Mouse (Mus musculus) kidney, adult 18-20 months (tissue): ENCODE results near the gene AC109138.7.
"Not testable (repeated sequence)": the region's sequence is repeated elsewhere in the genome, so short reads cannot be mapped to it uniquely, and the experiment has no call there.

ENCODE experiments used
- DNase-seq: peaks from one replicate; pipeline ENCODE4 v3.0.0; 2021

The AC109138.7 gene

DNA sequence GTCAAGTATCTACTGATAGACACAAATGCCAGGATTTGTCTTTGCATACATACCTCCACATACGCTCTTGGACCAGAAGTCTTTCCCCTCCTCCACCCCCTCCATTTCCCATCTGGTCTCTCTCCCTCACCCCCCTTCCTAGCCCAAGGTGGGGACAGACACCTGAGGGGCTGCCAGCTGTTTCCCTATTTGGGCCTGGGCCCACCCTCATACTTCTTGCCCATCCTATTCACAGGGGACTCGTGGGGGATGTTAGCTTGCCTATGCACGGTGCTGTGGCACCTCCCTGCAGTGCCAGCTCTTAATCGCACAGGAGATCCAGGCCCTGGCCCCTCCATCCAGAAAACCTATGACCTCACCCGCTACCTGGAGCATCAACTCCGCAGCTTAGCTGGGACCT lies 5.8 kb downstream of the AC109138.7 start:
- no peak for DNase-seq

DNA sequence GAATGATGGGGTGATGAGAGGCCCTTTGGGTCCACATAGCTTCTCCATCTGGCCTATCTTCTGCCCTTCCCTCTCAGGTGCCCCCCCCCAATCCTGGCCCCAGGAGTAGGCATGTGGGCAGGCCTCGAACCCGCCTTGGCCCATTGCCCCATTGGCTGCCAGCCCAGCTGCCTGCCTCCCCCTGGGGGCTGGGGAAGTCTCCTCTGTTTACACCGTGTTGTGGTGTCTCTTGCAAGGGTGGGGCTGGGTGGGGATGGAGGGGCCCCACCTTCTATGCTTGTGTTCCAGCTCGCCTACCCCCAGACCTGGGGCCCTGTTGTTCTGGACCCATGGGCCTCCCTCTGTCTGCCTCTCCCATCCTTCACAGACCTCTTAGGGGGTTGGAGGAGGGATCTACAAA lies 6.3 kb downstream of the AC109138.7 start:
- DNase-seq: peak; percentile 24

DNA sequence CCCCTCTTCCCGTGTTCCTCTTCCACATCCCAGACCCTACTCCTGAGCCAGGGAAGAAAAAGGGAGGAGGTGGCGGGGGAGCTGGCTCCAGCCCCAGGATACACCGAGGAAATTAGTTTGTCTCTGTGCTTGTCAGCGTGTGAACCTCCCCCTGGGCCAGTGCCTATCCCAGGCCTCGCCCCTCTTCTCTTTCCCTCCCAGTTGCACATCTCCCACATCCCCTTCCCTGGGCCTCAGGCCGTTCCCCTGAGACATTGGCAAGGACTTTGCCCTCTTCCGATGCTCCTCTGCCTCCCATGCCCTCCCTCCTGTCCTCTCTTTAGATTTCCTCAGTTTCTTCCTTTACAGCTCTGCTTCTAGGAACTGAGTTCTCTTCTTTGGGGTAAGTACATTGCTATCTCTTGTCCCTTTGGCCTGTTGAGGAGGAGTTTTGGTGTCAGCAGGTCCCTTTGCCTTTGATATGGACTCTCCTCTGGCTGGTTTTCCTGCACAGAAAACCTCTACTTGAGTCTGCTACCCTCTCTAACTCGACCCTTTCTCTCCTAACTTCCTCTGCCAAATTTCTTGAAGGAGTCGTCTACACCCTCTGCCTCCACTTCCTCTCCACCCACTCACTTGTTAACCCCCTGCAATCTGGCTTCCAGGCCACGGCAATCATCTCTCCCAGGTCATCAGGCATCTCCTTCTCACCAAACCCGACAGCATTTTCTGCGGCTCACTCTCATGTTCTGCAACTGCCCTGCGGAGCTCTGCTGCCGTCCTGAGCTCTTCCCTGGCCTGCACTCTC lies 7.0 kb downstream of the AC109138.7 start:
- DNase-seq: peak; percentile 31

DNA sequence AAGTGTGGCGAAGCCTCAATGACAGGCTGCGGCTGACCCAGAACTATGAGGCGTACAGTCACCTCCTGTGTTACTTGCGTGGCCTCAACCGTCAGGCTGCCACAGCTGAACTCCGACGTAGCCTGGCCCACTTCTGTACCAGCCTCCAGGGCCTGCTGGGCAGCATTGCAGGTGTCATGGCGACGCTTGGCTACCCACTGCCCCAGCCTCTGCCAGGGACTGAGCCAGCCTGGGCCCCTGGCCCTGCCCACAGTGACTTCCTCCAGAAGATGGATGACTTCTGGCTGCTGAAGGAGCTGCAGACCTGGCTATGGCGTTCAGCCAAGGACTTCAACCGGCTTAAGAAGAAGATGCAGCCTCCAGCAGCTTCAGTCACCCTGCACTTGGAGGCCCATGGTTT lies 8.0 kb downstream of the AC109138.7 start:
- DNase-seq: peak; percentile 64

DNA sequence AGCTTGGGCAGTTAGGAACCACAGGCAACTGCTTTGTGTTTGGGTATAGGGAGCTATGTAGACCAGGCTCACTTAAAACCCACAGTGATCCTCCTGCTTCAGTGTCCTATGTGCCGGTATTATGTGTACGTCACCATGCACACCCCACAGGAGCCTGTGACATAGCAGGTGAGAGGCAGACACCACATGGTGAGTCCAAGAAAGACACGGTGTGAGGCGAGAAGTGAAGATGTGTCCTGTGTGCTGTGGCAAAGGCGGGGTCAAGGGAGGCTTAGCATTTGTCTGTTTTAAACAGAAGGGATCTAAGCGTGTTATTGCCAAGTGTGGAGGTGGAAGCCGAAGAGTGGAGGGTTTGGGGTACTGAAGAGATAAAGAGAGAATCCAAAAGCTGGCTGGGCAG lies 12.6 kb downstream of the AC109138.7 start:
- no peak for DNase-seq

DNA sequence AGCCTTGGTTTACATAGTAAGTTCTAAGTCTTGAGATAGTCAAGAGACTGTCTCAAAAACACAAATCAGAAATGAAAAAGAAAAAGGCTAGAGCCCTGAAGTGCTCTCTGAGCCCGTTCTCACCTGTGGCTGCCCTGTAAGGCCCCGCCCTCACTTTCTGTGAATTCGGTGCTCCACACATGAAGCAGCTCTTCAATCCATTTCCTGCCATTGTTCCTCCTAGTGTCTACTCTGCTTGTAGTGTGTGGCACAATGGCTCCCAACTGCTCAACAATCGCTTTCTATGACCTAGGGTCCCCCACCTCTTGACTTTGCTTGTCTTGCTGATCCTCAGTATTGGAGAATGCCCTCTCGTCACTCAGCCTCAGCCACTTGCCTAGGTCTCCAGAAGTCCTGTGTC lies 13.3 kb downstream of the AC109138.7 start:
- no peak for DNase-seq

DNA sequence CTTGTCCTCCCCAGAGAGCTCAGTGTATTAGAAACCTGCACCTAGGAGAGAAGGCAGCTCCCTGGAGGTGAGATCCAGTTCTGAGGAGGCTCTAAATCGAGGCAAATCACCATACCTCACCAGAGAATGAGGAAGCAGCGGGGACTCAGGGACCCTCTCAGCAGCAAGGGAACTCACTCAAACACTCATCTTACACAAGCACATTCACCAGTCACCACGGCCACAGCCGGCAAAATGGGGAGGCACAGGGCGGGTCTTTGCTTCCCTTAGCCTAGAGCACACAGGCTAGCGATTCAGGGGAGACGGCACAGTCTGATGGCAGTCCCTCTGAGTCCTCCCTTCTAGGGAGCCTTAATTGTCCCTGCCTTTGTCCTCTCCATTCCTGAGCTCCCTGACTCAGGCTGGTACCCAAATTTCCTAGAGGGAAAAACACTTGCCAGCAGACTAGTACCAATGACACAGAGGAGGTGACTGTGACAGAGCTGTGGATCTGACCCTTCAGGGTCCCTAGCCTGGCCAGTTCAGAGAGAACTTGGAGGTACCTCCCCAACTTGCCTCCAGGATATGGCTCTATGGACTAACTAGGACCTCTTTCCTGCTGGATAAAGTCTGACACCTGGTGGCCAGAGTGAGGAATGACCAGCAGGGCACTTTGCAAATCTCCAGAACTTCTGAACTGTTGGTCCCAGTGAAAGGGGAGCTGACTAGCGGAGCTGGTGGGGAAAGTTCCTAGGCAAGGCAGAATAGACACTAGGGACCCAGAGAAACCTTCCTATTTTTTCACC lies 13.9 kb downstream of the AC109138.7 start:
- DNase-seq: peak; percentile 80

DNA sequence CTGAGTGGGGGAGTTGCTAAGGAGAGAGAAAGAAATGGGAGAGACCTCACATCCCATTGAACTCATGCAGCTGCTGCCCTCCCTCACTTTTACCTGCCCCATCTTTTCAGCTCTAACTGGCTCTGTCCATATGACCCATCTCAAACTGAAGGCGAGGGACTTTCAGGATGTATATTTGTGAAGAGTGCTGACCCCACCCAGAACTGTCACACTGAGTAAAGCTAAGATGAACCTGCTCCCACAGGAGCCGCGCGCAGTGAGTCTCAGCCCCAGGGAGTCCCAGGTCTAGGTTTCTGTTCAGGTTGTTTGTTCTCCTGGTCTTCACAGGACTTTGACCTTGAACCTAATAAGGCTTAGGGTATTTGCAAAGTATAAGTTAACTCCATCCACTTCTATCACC lies 14.7 kb downstream of the AC109138.7 start:
- DNase-seq: no peak

DNA sequence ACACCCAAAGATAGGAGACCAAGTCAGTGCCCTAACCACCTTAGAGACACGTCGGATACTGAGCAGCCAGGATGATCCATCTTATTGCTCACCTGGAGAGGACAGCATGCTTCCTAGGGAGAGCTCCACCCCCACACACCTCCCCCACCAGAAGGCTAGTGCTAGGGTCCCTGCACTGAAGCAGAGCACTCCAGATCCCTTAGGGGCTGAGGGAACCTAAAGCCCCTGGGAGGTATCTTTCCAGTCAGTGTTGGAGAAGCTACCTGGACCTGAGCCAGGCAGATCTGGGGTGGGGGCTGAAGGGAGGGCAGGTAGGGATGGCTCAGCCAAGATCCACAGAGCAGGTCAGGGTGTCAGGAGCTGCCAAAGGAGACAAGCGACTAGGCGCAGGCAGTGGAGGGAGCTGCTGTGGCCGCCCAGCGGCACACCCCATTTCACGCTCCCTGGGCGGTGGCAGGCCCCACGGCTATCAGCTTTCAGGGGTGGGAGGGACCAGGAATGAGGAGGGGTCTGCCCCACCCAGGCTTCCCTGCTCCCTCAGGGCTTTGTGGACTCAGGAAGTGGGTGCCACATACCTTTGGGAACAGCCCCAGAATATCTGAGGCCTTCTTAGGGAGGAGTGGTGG lies 15.4 kb downstream of the AC109138.7 start:
- DNase-seq: peak; percentile 8

DNA sequence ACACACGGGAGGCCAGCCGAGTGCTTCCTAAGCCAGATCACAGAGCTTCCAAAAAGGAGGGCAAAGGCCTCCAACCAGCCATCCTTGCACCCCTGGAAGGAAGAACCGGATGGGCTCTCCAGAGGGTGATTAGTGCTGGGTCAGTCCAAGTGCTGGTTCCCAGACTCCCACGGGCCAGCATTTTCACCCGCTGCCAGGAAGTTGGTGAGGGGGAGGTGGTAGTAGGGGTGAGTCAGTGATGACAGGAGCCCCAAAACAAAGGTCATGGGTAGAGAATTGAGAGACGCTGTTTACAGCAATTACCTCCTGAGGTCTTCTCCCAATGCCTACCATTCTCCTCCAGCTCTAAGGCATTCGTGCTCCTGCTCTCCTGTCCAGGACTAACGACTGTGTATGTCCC lies 16.3 kb downstream of the AC109138.7 start:
- peak; percentile 18 for DNase-seq

DNA sequence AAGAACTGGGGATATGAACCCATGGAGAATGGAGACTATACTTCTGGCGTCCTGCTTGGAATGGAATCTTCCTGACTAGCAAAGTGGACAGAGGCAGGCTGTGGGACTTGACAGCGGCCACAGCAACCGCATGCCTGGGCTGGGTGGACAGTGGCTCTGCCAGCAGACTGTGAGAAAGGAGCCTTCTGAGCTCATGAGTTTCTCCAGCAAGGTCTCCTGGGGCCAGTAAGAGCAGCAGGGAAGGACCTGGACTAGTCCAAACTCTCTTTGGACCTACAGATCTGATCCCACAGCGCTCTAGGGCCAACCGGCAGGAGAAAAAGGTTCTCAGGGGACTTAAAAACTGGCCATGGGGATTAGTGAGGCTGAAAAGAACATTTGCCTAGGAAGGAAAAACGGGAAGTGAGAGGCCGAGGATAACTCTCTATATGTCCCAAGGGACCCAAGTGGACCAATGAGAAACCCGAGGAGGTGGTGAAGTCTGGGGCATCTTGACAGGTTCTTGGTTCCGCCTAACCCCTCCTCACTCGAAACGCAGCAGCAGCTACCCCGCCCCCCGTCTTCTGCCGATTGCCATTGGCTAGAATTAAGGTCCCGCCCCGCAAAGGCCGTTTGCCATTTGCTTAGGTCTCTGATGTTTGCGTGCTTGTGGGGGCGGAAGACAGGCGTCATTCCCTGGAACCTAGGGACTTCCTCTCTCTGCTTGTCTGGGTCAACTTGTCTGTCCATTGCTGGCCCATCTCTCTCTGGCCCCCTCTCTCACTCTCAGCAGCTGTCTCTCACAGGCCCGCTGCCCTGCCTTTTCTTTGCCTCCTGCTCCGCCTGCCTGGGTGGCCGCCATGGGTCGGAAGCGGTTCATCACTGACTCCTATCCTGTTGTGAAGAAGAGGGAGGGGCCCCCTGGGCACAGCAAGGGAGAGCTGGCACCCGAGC lies 17.4 kb downstream of the AC109138.7 start, which contains the start of gene Pold4:
Gene Pold4, plus strand, starts transcription at position 647 of the 933 bp plus-strand sequence.
- DNase-seq: peak; percentile 98

DNA sequence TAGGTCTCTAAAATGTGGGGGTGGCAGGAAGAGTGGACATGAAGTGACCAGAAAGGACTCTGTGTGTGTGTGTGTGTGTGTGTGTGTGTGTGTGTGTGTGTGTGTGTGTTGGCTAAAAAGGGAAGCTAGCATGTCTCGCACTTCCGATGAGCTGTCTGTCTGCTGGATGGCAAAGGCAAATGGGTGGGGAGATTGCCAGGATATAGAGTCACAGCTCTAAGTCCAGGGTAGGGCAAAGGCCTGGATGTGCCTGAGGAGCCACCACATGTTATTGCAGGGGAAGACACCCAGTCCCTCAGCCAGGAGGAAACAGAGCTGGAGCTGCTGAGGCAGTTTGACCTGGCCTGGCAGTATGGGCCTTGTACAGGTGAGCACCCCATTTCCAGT lies 18.0 kb downstream of the AC109138.7 start:
- DNase-seq: no peak

DNA sequence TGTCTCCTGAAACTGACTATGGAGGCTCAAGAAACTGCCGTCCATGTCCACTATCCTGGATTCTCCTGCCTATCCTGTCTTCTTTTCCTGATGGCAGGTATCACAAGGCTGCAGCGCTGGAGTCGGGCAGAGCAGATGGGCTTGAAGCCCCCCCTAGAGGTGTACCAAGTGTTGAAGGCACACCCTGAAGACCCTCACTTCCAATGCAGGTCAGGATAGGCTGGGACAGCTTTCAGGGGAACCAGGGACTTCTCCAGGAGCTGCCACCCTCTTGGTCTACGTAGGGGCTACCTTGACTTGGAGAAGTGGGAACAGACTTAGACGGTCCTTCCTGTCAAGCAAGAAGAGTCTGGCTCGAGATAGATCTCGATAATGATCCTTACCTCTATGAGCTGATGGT lies 18.5 kb downstream of the AC109138.7 start:
- no peak for DNase-seq

DNA sequence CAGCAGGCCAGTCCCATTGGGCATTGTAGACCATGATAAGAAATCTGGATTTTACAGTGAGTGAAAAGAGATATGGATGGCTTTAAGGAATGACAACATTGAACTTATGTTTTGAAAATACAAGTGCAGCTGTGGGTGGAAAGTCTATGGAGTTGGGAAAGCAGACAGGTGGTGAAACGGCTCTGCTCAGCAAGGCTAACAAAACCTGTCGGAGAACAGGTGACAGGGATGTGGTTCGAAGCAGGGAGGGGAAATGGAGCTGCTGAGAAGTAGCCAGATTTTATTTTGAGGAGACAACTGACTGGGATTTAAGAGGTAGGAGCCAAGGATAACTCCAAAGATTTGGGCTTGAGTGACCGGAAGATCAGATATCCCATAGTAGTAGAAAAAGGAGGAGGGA lies 20.4 kb downstream of the AC109138.7 start:
- no peak for DNase-seq

DNA sequence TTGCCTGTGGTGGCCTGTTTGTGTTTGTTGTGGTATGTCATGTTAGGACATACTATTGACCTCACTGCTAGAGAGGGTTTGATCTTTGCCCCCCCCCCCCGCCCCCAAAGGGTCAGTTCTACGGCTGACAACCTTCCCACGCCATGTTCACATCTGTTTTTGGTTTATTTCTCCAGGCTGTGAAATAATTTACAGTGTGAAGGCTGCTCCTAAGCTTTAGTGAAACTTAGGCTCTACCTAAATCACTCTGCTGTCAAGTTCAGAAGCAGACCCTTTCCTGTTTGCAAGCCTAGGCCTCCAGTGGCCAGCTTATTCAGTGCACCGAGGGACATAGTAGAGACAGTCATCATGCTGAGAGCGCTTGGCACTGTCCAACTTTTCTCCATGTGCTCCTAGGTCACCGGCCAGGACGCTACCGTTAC lies 26.1 kb downstream of the AC109138.7 start:
- no peak for DNase-seq

DNA sequence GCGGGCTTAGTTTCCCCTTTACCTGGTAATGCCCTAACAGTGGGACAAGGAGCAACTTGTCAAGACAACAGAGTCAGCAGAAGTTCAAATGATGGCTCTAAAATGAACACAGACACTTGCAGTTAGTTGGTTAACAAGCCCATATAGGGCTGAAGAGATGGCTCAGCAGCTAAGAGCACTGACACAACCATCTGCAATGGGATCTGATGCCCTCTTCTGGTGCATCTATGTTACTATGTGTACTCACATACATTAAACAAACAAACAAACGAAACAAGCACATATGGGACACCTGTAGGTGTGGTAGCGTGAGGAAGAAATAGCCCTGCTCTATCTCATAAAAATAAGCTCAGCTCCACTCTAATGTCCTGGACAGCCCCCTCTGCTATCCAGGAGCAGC lies 28.3 kb downstream of the AC109138.7 start:
- no peak for DNase-seq

DNA sequence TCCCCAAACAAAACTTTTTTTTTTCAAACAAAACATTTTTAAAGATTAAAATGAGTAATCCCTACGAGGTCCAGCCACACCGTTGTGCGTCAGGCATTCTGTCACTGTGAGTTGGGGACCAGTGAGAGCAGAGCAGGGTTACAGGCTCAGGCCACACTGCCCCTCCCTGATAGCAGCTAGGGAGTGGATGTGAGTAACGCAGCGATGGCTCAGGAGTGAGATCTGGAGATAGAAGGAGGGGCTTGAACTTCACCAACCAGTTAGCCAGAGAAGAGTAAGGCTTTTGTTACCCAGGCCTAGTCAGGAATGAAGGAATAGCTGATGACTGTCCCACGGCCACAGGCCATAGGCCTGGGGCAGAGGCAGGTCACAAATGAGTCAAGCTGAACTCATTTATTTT lies 30.6 kb downstream of the AC109138.7 start:
- DNase-seq: no peak

DNA sequence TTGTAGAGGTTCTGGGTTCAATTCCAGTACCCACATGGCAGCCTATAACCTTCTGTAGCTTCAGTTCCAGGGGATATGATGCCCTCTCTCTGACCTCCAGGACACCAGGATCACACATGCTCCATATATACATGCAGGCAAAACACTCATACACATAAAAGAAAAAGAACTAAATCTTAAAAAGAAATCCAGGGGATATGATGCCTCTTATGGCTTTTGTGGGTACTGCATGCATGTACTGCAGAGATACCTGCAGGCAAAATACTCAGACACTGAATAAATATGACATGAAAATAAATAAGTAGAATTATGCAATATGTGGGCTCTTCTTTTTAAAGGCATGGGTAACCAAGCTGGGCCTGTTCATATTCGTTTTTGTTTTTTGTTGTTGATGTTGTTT lies 32.9 kb downstream of the AC109138.7 start:
- no peak for DNase-seq

DNA sequence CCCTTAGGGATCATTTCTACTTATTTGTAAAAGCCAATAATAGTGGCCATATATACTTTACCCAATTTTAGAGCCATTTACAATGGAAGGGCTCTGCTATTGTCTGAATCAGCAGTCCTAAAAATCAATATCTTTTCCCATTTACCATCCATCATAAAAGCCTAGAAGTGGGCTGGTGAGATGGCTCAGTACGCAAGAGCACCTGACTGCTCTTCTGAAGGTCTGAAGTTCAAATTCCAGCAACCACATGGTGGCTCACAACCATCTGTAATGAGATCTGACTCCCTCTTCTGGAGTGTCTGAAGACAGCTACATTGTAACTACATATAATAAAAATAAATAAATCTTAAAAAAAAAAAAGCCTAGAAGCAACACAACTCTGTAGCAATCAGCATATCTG lies 34.5 kb downstream of the AC109138.7 start:
- DNase-seq: not testable (repeated sequence)

DNA sequence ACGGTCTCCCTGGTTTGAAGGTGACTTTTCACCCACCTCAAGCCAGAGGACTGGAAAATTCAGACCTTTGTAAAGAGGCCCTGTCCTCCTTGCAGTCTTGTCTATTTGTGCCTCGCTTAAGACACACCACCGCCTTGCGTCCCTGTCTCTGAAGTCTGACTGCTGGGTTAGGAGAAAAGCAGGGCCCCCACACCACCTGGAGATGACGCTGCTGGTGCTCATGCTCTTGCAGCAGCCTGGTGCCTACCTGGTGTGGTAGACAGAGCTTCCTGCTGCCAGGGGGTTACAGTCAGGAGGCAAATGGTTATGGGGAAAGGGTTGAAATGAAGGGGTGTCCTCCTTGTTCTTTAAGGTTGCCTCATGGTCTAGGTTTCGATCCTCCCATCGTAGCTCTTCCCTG lies 40.1 kb downstream of the AC109138.7 start:
- DNase-seq: no peak

DNA sequence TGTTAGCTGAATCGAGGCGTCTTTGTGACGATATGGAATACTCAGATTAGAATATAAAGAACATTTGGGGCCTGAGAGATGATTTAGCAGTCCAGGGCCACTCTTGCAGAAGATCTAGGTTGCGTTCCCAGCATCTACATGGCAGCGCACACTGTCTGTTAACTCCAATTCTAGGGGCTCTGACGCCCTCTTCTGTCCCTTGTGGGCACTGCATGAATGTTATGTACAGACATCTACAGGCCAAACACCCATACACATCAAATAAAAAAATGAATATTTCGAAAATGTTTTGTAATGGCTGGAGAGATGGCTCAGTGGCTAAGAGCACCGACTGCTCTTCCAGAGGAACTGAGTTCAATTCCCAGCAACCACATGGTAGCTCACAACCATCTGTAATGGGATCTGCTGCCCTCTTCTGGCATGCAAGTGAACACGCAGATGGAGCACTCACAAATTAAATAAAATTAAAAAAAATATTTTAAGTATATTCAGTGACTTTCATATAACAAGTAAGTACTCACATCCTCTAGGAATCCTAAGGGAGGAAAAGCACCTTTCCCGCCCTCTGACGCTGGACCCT lies 41.5 kb downstream of the AC109138.7 start:
- no peak for DNase-seq

DNA sequence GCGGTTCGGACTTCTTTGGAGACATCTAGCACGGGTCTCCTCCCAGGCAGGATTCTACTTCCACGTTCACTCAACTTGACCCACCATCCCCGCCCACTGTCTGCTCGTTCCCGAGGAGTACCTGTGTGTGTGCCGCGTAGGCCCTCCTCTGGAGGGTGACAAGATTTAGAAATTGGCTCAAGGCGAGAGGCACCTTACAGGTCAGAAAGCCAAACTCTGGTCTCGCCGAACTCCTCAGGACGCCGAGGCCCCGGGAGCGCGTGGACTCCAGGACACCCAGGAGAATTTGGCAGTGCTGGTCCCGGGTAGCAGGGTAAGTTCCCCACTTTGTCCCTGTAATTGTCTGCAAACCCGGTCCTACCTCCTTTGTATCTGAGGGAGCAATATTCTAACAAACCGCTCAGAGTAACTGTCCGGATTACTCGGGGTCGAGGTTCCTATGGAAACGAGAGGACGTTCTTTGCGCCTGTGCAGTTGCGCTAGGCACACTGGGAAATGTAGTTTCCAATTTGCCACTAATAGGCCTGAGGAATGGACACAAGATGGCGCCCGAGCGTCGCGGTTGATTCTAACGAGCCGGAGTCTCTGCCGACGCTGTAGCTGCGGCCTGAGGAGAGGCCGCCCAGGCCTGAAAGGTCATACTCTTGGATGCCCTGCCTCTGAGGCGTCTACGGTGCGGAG lies 43.2 kb downstream of the AC109138.7 start:
- peak; percentile 96 for DNase-seq
